Mouse (Mus musculus): ENCODE measurements around the gene Lpcat2.

DNA sequence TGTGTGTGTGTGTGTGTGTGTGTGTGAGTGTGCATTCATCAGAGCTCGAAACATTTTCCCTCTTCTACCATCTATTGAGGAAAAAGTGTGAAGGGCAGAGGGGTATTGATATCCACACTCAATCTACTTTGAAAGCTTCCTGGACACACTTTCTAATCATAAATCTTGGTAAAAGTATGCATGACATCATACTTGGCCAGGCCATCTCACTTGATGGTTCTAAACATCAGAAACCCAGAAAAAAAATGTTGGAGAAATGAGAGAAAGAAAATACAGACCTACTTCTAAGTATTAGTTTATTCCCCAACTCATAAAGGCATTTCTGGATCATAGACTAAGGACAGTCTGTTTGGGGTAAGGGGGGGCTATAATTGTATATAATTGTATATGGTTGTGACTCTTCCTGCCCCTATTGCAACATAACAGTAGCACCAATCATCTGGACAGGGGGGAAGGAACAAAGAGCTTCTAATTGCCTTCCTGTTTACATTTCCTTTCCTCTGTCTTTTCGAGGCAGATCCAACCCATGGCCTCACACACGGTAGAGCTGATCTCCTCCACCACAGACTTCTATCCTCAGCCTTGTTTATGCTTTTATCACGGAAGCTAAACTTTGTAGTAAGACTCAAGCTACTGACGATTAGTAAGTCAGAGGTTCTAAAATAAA lies 20.9 kb upstream of the Lpcat2 start:
- TF ChIP-seq CTCF (IDR thresholded peaks at IDR 0.05; ENCODE audit: control insufficient read depth, insufficient read depth, insufficient read length) (no peak), USF1 (IDR thresholded peaks at IDR 0.05; ENCODE audit: low read depth) (no peak), MAX (IDR thresholded peaks at IDR 0.05) (no peak), MYOD1 (IDR thresholded peaks at IDR 0.05; ENCODE audit: control insufficient read depth, insufficient read length, low read depth) (no peak), MYOG (IDR thresholded peaks at IDR 0.05; ENCODE audit: control insufficient read depth, extremely low read depth, insufficient read length) (no peak), CEBPB (IDR thresholded peaks at IDR 0.05; ENCODE audit: low read depth) (no peak)

Measured in C2C12 (cell line).